Mouse (Mus musculus) liver, embryonic 14.5 days (tissue): Measurements from ENCODE around the gene Akap10. TPM values are rescaled to one million over a fixed set of nuclear protein-coding genes. Genes with fewer than 3 reads are reported as not detected.

Source experiments
- ATAC-seq: fragments of 200-750 bp; cut with Nextera tagmentation; 2 replicates; pipeline ENCODE4 v1.8.0; 2017; ENCODE audit warnings: moderate number of reproducible peaks, mild to moderate bottlenecking, moderate library complexity; ENCODE audit not compliant: insufficient read depth
- DNase-seq, 3 experiments: peaks; one replicate each; pipeline ENCODE4 v3.0.0-alpha.2; 2012 to 2013; ENCODE audit warnings: low read depth in 3 of 3, low spot score in 3 of 3
- H3K27ac ChIP-seq: fragments of 300-500 bp; sonication (generic); 2 replicates; pipeline ENCODE4 v1.5.1; 2014; ENCODE audit warnings: moderate library complexity, mild to moderate bottlenecking, control low read depth, inconsistent platforms
- H3K27me3 ChIP-seq: fragments of 300-500 bp; sonication (generic); 2 replicates; pipeline ENCODE4 v1.6.1; 2014; ENCODE audit warnings: mild to moderate bottlenecking, low read length, moderate library complexity; ENCODE audit not compliant: control insufficient read depth, insufficient read depth
- H3K36me3 ChIP-seq: fragments of 300-500 bp; sonication (generic); replicated peaks from 2 replicates; pipeline ENCODE4 v1.6.1; 2014; ENCODE audit warnings: low read depth; ENCODE audit not compliant: control insufficient read depth, insufficient read depth
- H3K4me1 ChIP-seq, 2 experiments: fragments of 200-500 bp in 1 of 2; fragments of 300-500 bp in 1 of 2; sonication (generic) in 1 of 2; replicated peaks; 2 replicates each; pipeline ENCODE4 v1.6.1; 2012 to 2014; ENCODE audit warnings: antibody characterized with exemption in 1 of 2, inconsistent platforms in 1 of 2, low read length in 1 of 2; ENCODE audit not compliant: control insufficient read depth in 2 of 2, insufficient read depth in 2 of 2
- H3K4me2 ChIP-seq: fragments of 300-500 bp; sonication (generic); 2 replicates; pipeline ENCODE4 v1.6.1; 2014; ENCODE audit warnings: low read depth, mild to moderate bottlenecking, control low read depth, moderate library complexity
- H3K4me3 ChIP-seq, 2 experiments: fragments of 200-500 bp in 1 of 2; fragments of 300-500 bp in 1 of 2; sonication (generic) in 1 of 2; 2 replicates each; pipeline ENCODE4 v1.5.1; 2012 to 2014; ENCODE audit warnings: low read depth in 2 of 2, low read length in 2 of 2, mild to moderate bottlenecking in 2 of 2, control low read depth in 1 of 2, inconsistent platforms in 1 of 2, moderate library complexity in 1 of 2; ENCODE audit not compliant: insufficient read depth in 1 of 2
- H3K9ac ChIP-seq: fragments of 300-500 bp; sonication (generic); replicated peaks from 2 replicates; pipeline ENCODE4 v1.6.1; 2014; ENCODE audit warnings: mild to moderate bottlenecking, control low read depth, moderate library complexity
- H3K9me3 ChIP-seq: fragments of 300-500 bp; sonication (generic); 2 replicates; pipeline ENCODE4 v1.6.1; 2016; ENCODE audit warnings: low read length, mixed read lengths; ENCODE audit not compliant: control insufficient read depth
- CTCF ChIP-seq: IDR thresholded peaks from 2 replicates; pipeline ENCODE4 v1.5.1; 2016; ENCODE audit warnings: antibody characterized with exemption, low read depth, control low read depth
- EP300 ChIP-seq: IDR thresholded peaks from 2 replicates; pipeline ENCODE4 v1.6.1; 2016; ENCODE audit warnings: antibody characterized with exemption, low read depth
- WGBS: fragments of 180-500 bp; shearing (Covaris S2); extraction: QIAGEN DNeasy Blood & Tissue Kit; methylation state at CpG from one replicate; pipeline ENCODE4 v1.1.7; 2014; ENCODE audit not compliant: insufficient replicate concordance; 5-methylcytosine and 5-hydroxymethylcytosine counted together
- polyA plus RNA-seq, 2 experiments: library from polyadenylated mRNA; depleted of rRNA in 1 of 2; stranded (reverse) in 1 of 2; unstranded in 1 of 2; fragments of >200 nt; fragmentation: Nextera tagmentation in 1 of 2; extraction: Ambion mirVana in 1 of 2; gene quantifications; 2 replicates each; pipeline versions ENCODE4 v1.2.1 to v1.2.3; 2012 to 2014

The Akap10 gene
- polyA plus RNA-seq, 2 experiments, result 5.7 to 6.5 TPM

DNA sequence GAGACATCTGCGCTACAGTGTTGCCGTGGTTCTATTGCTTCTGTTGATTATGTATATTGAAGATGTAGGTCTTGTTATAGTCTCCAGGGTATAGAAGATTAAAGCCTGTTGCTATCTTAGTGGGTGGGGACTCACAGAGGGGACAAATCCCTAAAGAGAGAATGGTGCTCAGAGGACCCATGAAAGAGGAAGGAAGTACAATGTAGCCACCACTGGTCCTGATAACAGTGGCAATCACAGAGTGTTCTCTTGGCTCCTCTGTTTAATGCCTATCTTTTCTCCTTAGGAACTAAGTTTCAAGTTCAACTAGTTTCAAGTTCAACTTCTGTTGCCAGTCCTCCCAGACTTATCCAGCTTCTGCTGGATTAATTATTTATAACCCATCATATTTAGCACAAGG, 12.9 kb upstream of the Akap10 start:
- no peak overlapping the region for H3K9ac ChIP-seq
- no peak overlapping the region for H3K4me3 ChIP-seq
- peaks cover 5% of the 10 kb centered on the region in 2 experiments for H3K4me1 ChIP-seq
- H3K36me3 ChIP-seq, result no peaks in the 10 kb centered on the region
- 48% methylated on average over 2 of the region's 2 CpGs for WGBS
- H3K27ac ChIP-seq, result no peak overlapping the region
- no peak for ATAC-seq
- TF ChIP-seq CTCF, result no peak
- TF ChIP-seq EP300, result no peak
- H3K27me3 ChIP-seq, result no peaks in the 10 kb centered on the region
- DNase-seq, result no peak
- no peak overlapping the region for H3K4me2 ChIP-seq
- H3K9me3 ChIP-seq, result no peaks in the 10 kb centered on the region

DNA sequence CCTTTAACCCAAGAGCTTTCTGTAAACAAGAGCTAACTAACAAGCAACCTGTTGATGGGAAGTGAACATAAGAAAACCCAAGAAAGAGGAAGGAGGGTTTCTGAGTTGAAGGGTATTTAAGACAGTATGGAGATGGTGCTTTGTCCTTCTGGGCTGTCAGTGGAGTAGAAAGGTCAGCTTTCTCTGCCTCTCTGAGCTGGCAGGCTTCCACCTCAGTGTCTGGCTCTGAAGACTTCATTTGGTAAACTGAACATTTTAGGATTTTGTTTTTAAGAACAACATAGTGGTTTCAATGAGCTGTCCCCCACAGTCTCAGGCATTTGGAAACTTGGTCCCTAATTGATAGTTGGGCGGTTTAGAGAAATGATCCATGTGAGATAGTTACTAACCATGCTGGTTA, 7.7 kb upstream of the Akap10 start:
- Histone ChIP-seq H3K27ac (no peak overlapping the region), H3K4me3 (no peak overlapping the region), H3K9me3 (no peaks in the 10 kb centered on the region), H3K4me2 (no peak overlapping the region), H3K27me3 (no peaks in the 10 kb centered on the region), H3K9ac (no peak overlapping the region), H3K4me1 (no peaks in the 10 kb centered on the region), H3K36me3 (no peaks in the 10 kb centered on the region)
- no peak for DNase-seq
- no peak for ATAC-seq
- WGBS, result 63% methylated on average over 1 of the region's 1 CpGs
- TF ChIP-seq CTCF (no peak), EP300 (no peak)

DNA sequence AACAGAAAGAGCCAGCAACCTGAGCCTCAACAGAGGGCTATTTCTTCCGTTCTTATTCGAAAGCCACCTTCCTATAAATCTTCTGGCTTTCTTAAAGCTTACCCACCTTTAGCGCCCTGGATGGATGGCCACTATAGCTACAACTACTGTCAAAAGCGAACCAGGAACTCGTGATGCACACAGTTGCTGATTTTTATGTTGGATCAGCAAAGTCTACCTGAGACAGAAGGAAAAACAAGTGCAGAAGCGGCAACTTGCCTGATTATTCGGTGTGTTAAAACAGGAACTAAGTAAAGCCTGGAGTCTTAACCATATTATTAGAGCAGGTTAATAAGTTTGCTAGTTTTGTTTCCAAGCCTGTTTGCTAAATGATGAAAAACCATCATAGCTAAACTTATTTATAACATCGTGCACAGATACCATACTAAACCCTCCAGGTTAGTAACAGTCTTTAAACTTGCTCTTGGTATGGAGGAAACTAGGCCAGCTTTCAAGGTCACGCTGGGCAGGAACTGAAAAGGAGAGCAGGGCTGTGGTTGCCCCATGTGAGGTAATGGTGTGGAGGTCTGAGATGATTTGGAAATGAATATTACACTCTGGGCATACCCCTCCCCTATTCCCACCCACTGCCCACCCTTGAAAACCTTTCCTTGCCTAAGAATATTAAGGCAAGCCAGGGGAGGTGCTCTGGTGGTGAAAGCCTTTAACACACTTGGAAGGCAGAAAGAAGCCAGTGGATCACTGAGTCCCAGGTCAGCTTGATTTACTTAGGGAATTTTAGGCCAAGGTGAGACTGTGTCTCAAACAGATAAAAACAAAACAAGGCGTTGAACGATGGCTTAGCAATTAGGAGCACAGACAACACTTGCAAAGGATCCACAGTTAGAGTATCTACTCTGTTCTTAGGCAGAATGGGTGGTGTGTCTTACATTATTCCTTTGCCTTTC, 861 bp upstream of the Akap10 start:
- WGBS, result 14% methylated on average over 11 of the region's 11 CpGs

DNA sequence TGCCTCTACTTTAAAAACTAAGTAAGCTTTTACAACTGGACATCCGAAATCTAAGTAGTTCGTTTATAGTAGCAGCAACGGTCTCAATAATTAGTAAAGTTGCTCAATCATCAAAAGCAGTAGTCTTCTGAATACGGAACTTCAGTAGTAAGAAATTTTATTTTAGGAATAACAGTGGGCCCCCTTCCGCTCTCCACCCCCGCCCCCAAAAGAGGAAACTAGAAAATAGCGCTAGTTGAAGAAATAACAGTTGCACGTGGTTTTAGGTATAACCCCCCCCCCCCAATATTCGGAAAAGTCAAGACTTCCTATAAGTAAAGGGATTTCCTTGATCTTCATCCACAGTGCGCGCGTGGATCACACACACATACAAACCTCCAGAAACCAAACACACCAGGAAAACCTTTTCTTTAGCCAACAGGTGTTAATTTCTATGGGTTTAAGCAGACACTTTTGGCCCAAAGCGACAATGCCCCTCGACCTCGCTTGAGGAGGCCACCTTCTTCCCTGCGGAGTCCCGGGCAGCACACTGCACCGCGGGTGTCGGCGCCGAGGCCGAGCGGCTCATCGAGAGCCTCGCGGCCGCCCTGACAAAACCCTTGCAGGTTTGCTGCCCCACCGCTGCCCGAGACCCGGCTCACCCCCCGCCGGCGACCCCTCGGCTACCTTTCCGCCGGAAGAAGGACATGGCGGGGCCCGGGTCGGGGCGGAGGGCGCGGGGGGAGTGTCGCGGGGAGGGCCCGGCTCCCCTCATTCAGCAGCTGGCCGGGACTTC, 542 bp downstream of the Akap10 start:
- H3K36me3 ChIP-seq, result peaks cover 2% of the 10 kb centered on the region; the same call in 1 of the 2 replicates
- H3K4me2 ChIP-seq, result peak overlapping the region; percentile 99
- DNase-seq (peak in 1 of 3 experiments; percentile 17), ATAC-seq (peak; percentile 68)
- under 1% methylated on average over 47 of the region's 47 CpGs for WGBS
- peak overlapping the region; percentile 88 for H3K27ac ChIP-seq
- H3K27me3 ChIP-seq, result no peaks in the 10 kb centered on the region
- peaks cover 15 to 17% of the 10 kb centered on the region in 2 experiments for H3K4me1 ChIP-seq
- no peaks in the 10 kb centered on the region for H3K9me3 ChIP-seq
- H3K9ac ChIP-seq, result peak overlapping the region; percentile 99
- no peak for TF ChIP-seq CTCF
- TF ChIP-seq EP300, result no peak
- H3K4me3 ChIP-seq, result peak overlapping the region; percentile 92 to 100

More for the DNA sequence above, 861 bp upstream of the Akap10 start:
- DNase-seq, result peak in 1 of 3 experiments; percentile 24
- Histone ChIP-seq H3K9me3 (no peaks in the 10 kb centered on the region), H3K9ac (peak overlapping the region; percentile 99), H3K36me3 (peaks cover 2% of the 10 kb centered on the region; the same call in 1 of the 2 replicates), H3K27me3 (no peaks in the 10 kb centered on the region), H3K27ac (peak overlapping the region; percentile 83), H3K4me1 (peaks cover 15 to 17% of the 10 kb centered on the region in 2 experiments), H3K4me3 (peak overlapping the region; percentile 92 to 100), H3K4me2 (peak overlapping the region; percentile 99)
- TF ChIP-seq EP300, result no peak
- no peak for TF ChIP-seq CTCF
- peak; percentile 33; the same call in 1 of the 2 replicates for ATAC-seq

DNA sequence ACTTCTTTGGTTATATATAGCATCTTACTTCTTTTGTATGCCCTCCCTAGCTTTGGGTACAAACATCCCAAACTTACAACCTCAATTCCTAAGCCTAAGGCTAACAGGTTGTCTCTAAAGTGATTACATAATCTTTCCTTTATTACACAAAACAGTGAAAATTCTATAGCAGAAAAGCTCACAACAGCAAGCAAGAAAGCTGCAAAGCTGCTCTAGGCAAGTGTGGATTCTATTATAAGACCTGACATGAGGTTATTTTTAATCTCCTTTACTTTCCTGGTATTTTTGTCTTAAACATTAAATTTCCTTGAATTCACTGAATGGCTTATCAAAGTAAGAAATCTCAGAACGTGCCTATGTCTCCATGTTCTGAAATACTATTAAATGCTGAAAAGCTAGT, 6.7 kb downstream of the Akap10 start:
- H3K9me3 ChIP-seq, result no peaks in the 10 kb centered on the region

More for the DNA sequence above, 6.7 kb downstream of the Akap10 start:
- no peak overlapping the region for H3K9ac ChIP-seq
- H3K27ac ChIP-seq, result no peak overlapping the region
- 50% methylated on average over 1 of the region's 1 CpGs for WGBS
- TF ChIP-seq CTCF, result no peak
- no peak for TF ChIP-seq EP300
- peaks cover 5% of the 10 kb centered on the region; the same call in 1 of the 2 replicates for H3K36me3 ChIP-seq
- H3K27me3 ChIP-seq, result no peaks in the 10 kb centered on the region
- ATAC-seq, result no peak
- H3K4me2 ChIP-seq, result no peak overlapping the region
- no peak for DNase-seq
- peaks cover 4 to 6% of the 10 kb centered on the region in 2 experiments; a peak in 3 of 4 replicates for H3K4me1 ChIP-seq
- no peak overlapping the region for H3K4me3 ChIP-seq
